Mouse (Mus musculus) T-helper 17 cell (primary cell): Measurements from ENCODE around the gene Hunk.

Experiments
- in situ Hi-C, 2 experiments: fragments of 300-600 bp; cut with MboI, MseI; formaldehyde crosslinking; loops; 1 replicate in 1 of 2; 2 replicates in 1 of 2; pipeline ENCODE4 v1.15.1; 2025; ENCODE audit warnings: high pct_unique_total_duplicates in 2 of 2

The Hunk gene

GRCm38 (mm10) chr16:90546591-90546990, 160.8 kb downstream of the Hunk start:
- in situ Hi-C loops, result no loop called here

- in situ Hi-C loops, result no loop called here
These were observed 162.2 kb downstream of the Hunk start for GRCm38 (mm10) chr16:90547996-90548395.
